Mouse (Mus musculus) liver, adult 2 months (tissue): ENCODE results near the gene Nfatc2.

ENCODE experiments used
- CTCF ChIP-seq: fragments of 200-500 bp; IDR thresholded peaks from 2 replicates; pipeline ENCODE4 v1.5.1; 2011; ENCODE audit warnings: low read depth, low read length, control low read depth
- POLR2A ChIP-seq: fragments of 200-500 bp; IDR thresholded peaks from 2 replicates; pipeline ENCODE4 v1.6.1; 2011; ENCODE audit warnings: low read length, control low read depth; ENCODE audit not compliant: insufficient read depth; ENCODE audit errors: extremely low read depth

GRCm38 (mm10) chr2:168578132-168578531, 23.3 kb downstream of the Nfatc2 start:
- TF ChIP-seq CTCF (no peak), POLR2A (no peak)
